Mouse (Mus musculus) limb, embryonic 11.5 days (tissue): ENCODE results near the gene Hephl1. TPM values are rescaled to one million over a fixed set of nuclear protein-coding genes. Genes with fewer than 3 reads are reported as not detected.

ENCODE experiments used
- ATAC-seq: fragments of 200-750 bp; cut with Nextera tagmentation; 2 replicates; pipeline ENCODE4 v1.8.0; 2017; ENCODE audit warnings: low read depth; ENCODE audit not compliant: insufficient number of reproducible peaks, low FRiP score, low TSS enrichment
- DNase-seq: peaks from one replicate; pipeline ENCODE4 v3.0.0-alpha.2; 2015; ENCODE audit warnings: low spot score
- H3K27ac ChIP-seq: fragments of 300-500 bp; sonication (generic); replicated peaks from 2 replicates; pipeline ENCODE4 v1.5.1; 2014; ENCODE audit warnings: low read depth, mild to moderate bottlenecking, low read length
- H3K27me3 ChIP-seq: fragments of 300-500 bp; sonication (generic); 2 replicates; pipeline ENCODE4 v1.6.1; 2014; ENCODE audit warnings: mild to moderate bottlenecking, low read length, mixed read lengths; ENCODE audit not compliant: control insufficient read depth, insufficient read depth
- H3K36me3 ChIP-seq: fragments of 300-500 bp; sonication (generic); 2 replicates; pipeline ENCODE4 v1.6.1; 2014; ENCODE audit warnings: mild to moderate bottlenecking, low read length, moderate library complexity, mixed read lengths; ENCODE audit not compliant: control insufficient read depth, insufficient read depth
- H3K4me1 ChIP-seq: fragments of 300-500 bp; sonication (generic); 2 replicates; pipeline ENCODE4 v1.6.1; 2014; ENCODE audit warnings: low read length, mixed read lengths; ENCODE audit not compliant: control insufficient read depth, insufficient read depth
- H3K4me2 ChIP-seq: fragments of 300-500 bp; sonication (generic); 2 replicates; pipeline ENCODE4 v1.6.1; 2014; ENCODE audit warnings: low read depth, mild to moderate bottlenecking, moderate library complexity; ENCODE audit not compliant: severe bottlenecking
- H3K4me3 ChIP-seq: fragments of 300-500 bp; sonication (generic); 2 replicates; pipeline ENCODE4 v1.5.1; 2014; ENCODE audit warnings: low read depth, low read length
- H3K9ac ChIP-seq: fragments of 300-500 bp; sonication (generic); 2 replicates; pipeline ENCODE4 v1.6.1; 2014; ENCODE audit warnings: mild to moderate bottlenecking, low read length
- H3K9me3 ChIP-seq: fragments of 300-500 bp; sonication (generic); 2 replicates; pipeline ENCODE4 v1.6.1; 2016; ENCODE audit warnings: low read length; ENCODE audit not compliant: control insufficient read depth
- WGBS: fragments of 180-500 bp; shearing (Covaris S2); extraction: QIAGEN DNeasy Blood & Tissue Kit; methylation state at CpG from one replicate; pipeline ENCODE4 v1.1.7; 2014; 5-methylcytosine and 5-hydroxymethylcytosine counted together
- polyA plus RNA-seq: library from polyadenylated mRNA; unstranded; fragments of >200 nt; fragmentation: Nextera tagmentation; extraction: Ambion mirVana; gene quantifications from 2 replicates; pipeline ENCODE4 v1.2.1, GENCODE M21; 2014

Gene Hephl1
- polyA plus RNA-seq, 1 experiment from 2014 or later = not detected

DNA sequence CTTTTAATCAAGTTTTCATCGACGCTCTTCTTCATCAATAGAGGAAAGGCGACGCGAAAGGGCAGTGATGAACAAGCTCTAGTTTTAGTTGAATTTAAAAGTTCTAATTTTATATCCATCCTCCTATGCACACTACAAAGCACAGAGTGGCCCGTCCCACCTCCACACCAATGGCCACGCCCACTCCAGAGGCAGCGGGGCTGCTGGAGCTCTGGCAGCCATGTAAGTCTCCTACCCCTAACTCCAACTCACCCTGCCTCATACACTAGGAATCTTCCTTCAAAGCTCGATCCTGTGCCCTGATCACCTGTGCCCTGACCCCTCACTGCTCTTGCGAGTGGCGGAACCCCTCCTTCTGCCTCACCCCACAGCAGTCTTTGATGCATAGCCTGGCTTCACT is 70.4 kb downstream of the Hephl1 start:
- DNase-seq (no peak), ATAC-seq (no peak)
- H3K4me1 ChIP-seq = 0 out of 2 replicates have a peak, but pooled peaks cover 6% of the 10 kb centered on the region
- WGBS = 88% methylated on average over 11 of the region's 11 CpGs
- no peaks in the 10 kb centered on the region for H3K27me3 ChIP-seq
- no peaks in the 10 kb centered on the region; the same call in 1 of the 2 replicates for H3K9me3 ChIP-seq
- H3K4me3 ChIP-seq = no peak overlapping the region
- H3K27ac ChIP-seq = no peak overlapping the region
- no peaks in the 10 kb centered on the region for H3K36me3 ChIP-seq
- no peak overlapping the region for H3K9ac ChIP-seq
- H3K4me2 ChIP-seq = no peak overlapping the region

DNA sequence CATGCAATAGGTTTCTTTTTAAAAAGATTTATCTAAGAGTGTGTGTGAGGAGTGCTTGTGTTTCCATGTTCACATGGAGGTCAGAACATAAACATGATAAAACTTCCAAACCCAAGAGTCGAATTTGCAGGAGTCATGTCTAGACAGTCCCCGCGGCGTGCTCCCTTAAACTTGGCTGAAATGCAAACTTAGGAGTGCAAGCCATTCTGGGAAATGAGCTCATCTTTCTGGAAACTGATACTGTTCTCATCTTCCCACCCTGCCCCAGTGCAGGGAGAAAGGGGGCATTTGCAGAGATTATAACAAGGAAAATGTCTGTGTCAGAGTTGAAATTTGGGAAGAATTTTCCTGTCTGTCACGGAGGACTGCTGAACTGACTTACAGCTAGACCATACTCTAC is 72.1 kb downstream of the Hephl1 start:
- DNase-seq (no peak), ATAC-seq (no peak)

DNA sequence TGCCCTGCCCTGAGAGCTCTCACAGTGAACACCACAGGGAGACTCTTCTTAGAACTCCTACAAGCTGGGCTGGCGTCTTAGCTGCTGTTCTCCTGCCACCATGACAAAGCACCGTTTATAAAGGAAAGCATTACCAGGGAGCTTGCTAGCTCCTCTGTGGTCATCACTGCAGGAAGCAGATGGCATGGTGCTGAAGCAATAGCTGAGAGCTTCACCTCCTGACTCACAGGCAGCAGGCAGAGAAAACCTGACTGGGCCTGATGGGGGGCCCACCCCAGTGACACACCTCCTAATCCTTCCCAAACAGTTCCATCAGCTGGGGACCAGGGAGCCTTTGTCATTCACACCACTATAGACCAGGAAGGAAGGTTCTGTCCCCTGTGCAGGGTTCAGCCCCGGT is 74.2 kb downstream of the Hephl1 start:
- H3K4me2 ChIP-seq = no peak overlapping the region
- H3K4me3 ChIP-seq = no peak overlapping the region
- no peaks in the 10 kb centered on the region for H3K27me3 ChIP-seq
- ATAC-seq = no peak
- H3K9ac ChIP-seq = no peak overlapping the region
- no peak overlapping the region for H3K27ac ChIP-seq
- H3K4me1 ChIP-seq = no peaks in the 10 kb centered on the region
- no peaks in the 10 kb centered on the region; the same call in 1 of the 2 replicates for H3K9me3 ChIP-seq
- 73% methylated on average over 3 of the region's 3 CpGs for WGBS
- no peaks in the 10 kb centered on the region for H3K36me3 ChIP-seq
- no peak for DNase-seq

More for the DNA sequence above, 72.1 kb downstream of the Hephl1 start:
- Histone ChIP-seq H3K4me3 (no peak overlapping the region), H3K36me3 (no peaks in the 10 kb centered on the region), H3K27me3 (no peaks in the 10 kb centered on the region), H3K9me3 (no peaks in the 10 kb centered on the region; the same call in 1 of the 2 replicates), H3K27ac (no peak overlapping the region), H3K4me1 (0 out of 2 replicates have a peak, but pooled peaks cover 6% of the 10 kb centered on the region), H3K9ac (no peak overlapping the region), H3K4me2 (no peak overlapping the region)
- WGBS = 95% methylated on average over 5 of the region's 5 CpGs

DNA sequence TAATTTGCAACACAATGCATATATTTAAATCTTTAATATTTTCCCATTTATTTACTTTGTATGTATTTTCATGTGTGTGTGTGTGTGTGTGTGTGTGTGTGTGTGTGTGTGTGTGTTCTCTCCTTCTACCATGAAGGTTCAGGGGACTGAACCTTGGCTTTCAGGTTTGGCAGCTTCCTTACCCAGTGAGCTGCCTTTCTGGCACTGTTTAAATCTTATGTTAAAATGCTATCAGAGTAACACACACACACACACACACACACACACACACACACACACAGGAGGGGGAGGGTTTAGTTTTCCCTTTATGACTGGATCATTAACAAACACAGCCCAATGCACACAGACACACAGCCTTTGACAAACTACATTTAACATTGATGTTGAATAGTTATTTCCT is 74.7 kb downstream of the Hephl1 start:
- Histone ChIP-seq H3K9ac (no peak overlapping the region), H3K4me2 (no peak overlapping the region), H3K4me1 (no peaks in the 10 kb centered on the region), H3K36me3 (no peaks in the 10 kb centered on the region), H3K9me3 (no peaks in the 10 kb centered on the region; the same call in 1 of the 2 replicates), H3K27me3 (no peaks in the 10 kb centered on the region), H3K4me3 (no peak overlapping the region), H3K27ac (no peak overlapping the region)
- ATAC-seq = no peak
- DNase-seq = no peak

DNA sequence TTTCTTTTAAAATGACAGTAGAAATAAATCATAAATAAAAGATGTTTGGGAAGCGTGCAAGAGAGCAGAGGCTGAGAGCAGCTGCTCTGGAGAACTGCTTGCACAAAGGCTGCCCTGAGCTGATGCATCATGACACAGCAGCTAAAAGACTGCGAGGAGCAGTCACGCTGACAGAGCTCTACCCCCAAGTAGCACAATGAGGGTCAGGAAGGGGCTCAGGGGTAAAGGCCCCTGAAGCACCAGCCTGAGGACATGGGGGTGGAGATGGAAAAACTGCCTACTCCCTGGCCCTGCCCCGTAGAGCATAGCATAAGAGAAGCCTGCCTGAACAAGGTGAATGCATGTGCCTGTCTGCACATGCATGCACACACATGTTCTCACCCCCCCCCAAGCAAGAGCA is 75.1 kb downstream of the Hephl1 start:
- ATAC-seq (no peak), DNase-seq (no peak)
- 71% methylated on average over 4 of the region's 4 CpGs for WGBS
- no peaks in the 10 kb centered on the region; the same call in 1 of the 2 replicates for H3K9me3 ChIP-seq
- H3K4me3 ChIP-seq = no peak overlapping the region
- H3K27me3 ChIP-seq = no peaks in the 10 kb centered on the region
- no peak overlapping the region for H3K4me2 ChIP-seq
- H3K36me3 ChIP-seq = no peaks in the 10 kb centered on the region
- no peak overlapping the region for H3K27ac ChIP-seq
- H3K4me1 ChIP-seq = no peaks in the 10 kb centered on the region
- H3K9ac ChIP-seq = no peak overlapping the region

DNA sequence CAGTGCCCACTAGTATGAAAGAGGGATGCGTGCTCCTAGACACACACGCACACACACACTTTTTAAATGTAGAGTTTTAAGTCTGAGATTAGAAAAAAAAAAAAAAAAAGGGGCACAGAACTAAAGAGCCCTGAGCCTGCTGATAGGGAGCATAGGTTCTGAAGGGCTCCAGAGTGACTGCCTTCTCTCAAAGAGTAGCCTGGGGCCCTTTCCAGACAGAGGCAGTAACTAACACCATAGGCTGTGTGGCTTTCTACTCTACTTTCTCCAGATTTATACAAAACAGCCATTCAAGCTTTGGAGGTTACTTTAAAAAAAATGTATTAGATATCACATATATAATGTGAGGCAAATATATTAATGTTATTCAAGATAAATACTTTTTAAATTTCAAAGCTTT is 75.5 kb downstream of the Hephl1 start:
- Histone ChIP-seq H3K9me3 (no peaks in the 10 kb centered on the region; the same call in 1 of the 2 replicates), H3K4me2 (no peak overlapping the region), H3K9ac (no peak overlapping the region), H3K36me3 (no peaks in the 10 kb centered on the region), H3K27me3 (no peaks in the 10 kb centered on the region), H3K27ac (no peak overlapping the region), H3K4me1 (no peaks in the 10 kb centered on the region), H3K4me3 (no peak overlapping the region)
- DNase-seq (no peak), ATAC-seq (no peak)
- WGBS = 98% methylated on average over 2 of the region's 2 CpGs

DNA sequence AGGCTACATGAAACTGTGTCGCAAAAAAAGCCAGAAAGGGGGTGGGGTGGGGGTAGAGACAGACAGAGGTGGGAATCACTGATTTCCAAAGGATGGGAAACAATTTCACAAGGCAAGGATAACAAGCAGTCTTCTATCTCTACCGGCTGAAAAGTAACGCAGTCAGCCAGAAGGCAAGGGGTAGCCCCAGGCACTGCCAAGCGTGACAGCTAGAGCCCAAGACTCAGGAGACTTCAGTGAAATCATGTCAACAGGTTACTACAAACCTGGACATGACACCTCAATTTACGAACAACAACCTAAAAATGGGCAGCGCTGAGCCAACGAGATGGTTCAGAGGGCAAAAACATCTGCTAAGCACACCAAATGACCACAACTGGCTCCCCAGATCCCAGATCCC is 75.9 kb downstream of the Hephl1 start:
- ATAC-seq = no peak
- no peak overlapping the region for H3K4me3 ChIP-seq
- H3K9me3 ChIP-seq = no peaks in the 10 kb centered on the region; the same call in 1 of the 2 replicates
- DNase-seq = no peak
- no peak overlapping the region for H3K27ac ChIP-seq
- H3K27me3 ChIP-seq = no peaks in the 10 kb centered on the region
- no peaks in the 10 kb centered on the region for H3K36me3 ChIP-seq
- no peaks in the 10 kb centered on the region for H3K4me1 ChIP-seq
- no peak overlapping the region for H3K4me2 ChIP-seq
- WGBS = 95% methylated on average over 7 of the region's 7 CpGs
- no peak overlapping the region for H3K9ac ChIP-seq

DNA sequence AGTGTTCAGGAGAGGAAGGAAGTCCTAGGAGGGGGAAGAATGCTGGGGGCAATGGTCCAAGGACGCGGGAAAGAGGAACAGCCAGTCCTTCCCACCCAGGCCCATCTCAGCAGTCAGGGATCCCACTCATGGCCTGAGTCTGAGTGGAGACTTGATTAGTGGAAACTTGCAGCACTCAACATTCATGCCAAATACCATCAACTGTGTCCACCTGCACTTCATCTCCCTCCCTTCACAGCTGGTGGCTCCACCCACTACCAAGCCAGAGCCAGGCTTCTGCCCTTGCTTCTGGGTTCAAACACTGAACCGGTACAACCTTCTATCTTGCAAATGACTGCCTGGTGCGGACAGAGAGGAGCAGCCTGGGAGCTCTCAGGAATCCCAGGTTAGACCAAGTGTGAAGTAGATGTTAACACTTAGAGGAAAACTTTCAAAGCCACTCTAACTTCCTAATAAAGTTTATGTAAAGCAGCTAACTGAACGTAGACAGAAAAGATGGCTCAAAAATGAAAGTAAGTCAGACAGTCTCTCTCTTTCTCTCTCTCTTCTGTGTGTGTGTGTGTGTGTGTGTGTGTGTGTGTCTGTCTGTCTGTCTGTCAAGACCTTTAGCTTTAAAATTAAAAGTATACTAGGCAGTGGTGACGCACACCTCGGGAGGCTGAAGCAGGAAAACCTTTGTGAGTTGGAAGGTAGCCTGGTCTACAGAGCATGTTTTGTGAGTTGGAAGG is 77.2 kb downstream of the Hephl1 start:
- H3K36me3 ChIP-seq = no peaks in the 10 kb centered on the region
- no peaks in the 10 kb centered on the region for H3K27me3 ChIP-seq
- no peak overlapping the region for H3K27ac ChIP-seq
- WGBS = 87% methylated on average over 7 of the region's 7 CpGs
- DNase-seq (no peak), ATAC-seq (no peak)
- H3K9ac ChIP-seq = no peak overlapping the region
- H3K4me1 ChIP-seq = no peaks in the 10 kb centered on the region
- H3K4me3 ChIP-seq = no peak overlapping the region
- H3K9me3 ChIP-seq = no peaks in the 10 kb centered on the region; the same call in 1 of the 2 replicates
- no peak overlapping the region for H3K4me2 ChIP-seq
